ENCODE assay signal across 8 mouse cellular contexts in the genomic region with DNA sequence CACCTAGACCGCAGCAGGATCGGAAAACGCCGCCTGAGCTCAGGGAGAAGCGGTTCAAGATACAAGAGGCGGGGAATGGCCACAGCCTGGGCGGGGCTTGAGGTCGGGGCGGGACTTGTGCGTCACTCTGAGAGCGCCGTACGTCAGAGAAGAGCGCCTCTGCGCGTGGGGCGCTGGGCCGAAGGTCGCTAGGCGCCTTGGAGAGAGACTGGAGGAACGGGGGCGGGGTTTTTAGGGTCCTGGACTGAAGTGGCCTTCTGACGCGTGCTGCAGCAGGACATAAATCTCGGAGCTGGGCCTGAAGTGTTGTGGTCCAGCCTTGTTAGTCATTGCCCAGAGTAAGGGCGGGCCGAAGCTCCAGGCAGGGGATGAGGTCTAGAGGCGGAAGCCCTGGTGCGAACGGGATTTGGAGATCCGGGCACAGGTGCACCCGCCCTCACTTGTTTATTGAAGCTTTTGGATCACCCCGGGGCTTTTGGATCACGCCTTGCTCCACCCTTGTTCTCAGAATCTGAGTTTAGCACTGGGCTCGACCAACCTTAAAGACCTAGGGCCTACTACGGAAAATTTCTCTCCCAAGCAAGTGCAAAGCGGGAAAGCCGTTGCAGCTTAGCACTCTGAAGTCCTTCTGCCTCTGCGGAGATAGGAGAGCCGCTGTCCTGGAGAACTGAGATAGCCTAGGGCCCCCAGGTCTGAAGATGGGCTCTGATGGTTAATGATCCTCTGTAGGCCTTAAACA. TPM values are rescaled to one million over a fixed set of nuclear protein-coding genes. Genes with fewer than 3 reads are reported as not detected.
DNase-seq lines count a peak whose midpoint lies in the region; ATAC-seq and TF ChIP-seq lines count a peak whose summit lies in the region.

A gene (minus strand): TSS at position 93 of the 739 bp plus-strand sequence.

- TF ChIP-seq POLR2A in embryonic fibroblast, embryonic 13.5 days (IDR thresholded peaks at IDR 0.05; ENCODE audit: low read depth, low read length) = peak; percentile 79

- 0 out of 2 replicates have a peak, but pooled peaks cover 2% of the 10 kb centered on the region for H3K9me3 ChIP-seq in limb, embryonic 13.5 days
- H3K9me3 ChIP-seq in midbrain, embryonic 15.5 days = no peaks in the 10 kb centered on the region

- H3K4me1 ChIP-seq in embryonic fibroblast, embryonic 13.5 days (ENCODE audit: control insufficient read depth, insufficient read depth, low read length) = peaks cover 3% of the 10 kb centered on the region
- H3K4me1 ChIP-seq in limb, embryonic 13.5 days = peaks cover 11% of the 10 kb centered on the region
- peaks cover 21% of the 10 kb centered on the region for H3K4me1 ChIP-seq in midbrain, embryonic 15.5 days

- DNase-seq in 3134 (ENCODE audit: extremely low read depth, insufficient read length, low spot score) = peak; percentile 91
- DNase-seq in brain, adult 2 months (ENCODE audit: low read depth, low spot score) = peak; percentile 97
- peak; percentile 86 to 94 for DNase-seq in heart, adult 9 months (ENCODE audit: low spot score in 2 of 2)
- peak; percentile 96 for DNase-seq in kidney, adult 9 months
- peak; percentile 75 to 84 for DNase-seq in spleen, adult 18-20 months

- ATAC-seq in limb, embryonic 13.5 days (ENCODE audit: low FRiP score, low read depth) = peak; percentile 98
- ATAC-seq in midbrain, embryonic 15.5 days (replicated peaks) = peak; percentile 98

- TF ChIP-seq CTCF in embryonic fibroblast, embryonic 13.5 days (IDR thresholded peaks at IDR 0.05; ENCODE audit: borderline replicate concordance, insufficient read depth, low read length) = no peak

- peaks cover 9% of the 10 kb centered on the region for H3K27me3 ChIP-seq in limb, embryonic 13.5 days
- no peaks in the 10 kb centered on the region for H3K27me3 ChIP-seq in midbrain, embryonic 15.5 days (replicated peaks)

- H3K4me3 ChIP-seq in embryonic fibroblast, embryonic 13.5 days (ENCODE audit: insufficient read depth, low read length) = peak within 1 kb of the TSS; percentile 75
- H3K4me3 ChIP-seq in limb, embryonic 13.5 days = peak within 1 kb of the TSS; percentile 82
- peak within 1 kb of the TSS; percentile 54 for H3K4me3 ChIP-seq in midbrain, embryonic 15.5 days

- WGBS in limb, embryonic 13.5 days = 2% methylated on average over 40 of the region's 40 CpGs
- under 1% methylated on average over 40 of the region's 40 CpGs for WGBS in midbrain, embryonic 15.5 days

- peak within 1 kb of the TSS; percentile 93 for H3K4me2 ChIP-seq in limb, embryonic 13.5 days (replicated peaks)
- peak within 1 kb of the TSS; percentile 83 for H3K4me2 ChIP-seq in midbrain, embryonic 15.5 days

- H3K36me3 ChIP-seq in limb, embryonic 13.5 days = no peaks in the 10 kb centered on the region
- H3K36me3 ChIP-seq in midbrain, embryonic 15.5 days (replicated peaks) = no peaks in the 10 kb centered on the region

- H3K27ac ChIP-seq in embryonic fibroblast, embryonic 13.5 days (ENCODE audit: insufficient read depth, low read length) = no peak within 1 kb of the TSS
- peak within 1 kb of the TSS; percentile 67 for H3K27ac ChIP-seq in limb, embryonic 13.5 days
- peak within 1 kb of the TSS; percentile 79 for H3K27ac ChIP-seq in midbrain, embryonic 15.5 days

- H3K9ac ChIP-seq in limb, embryonic 13.5 days = peak within 1 kb of the TSS; percentile 85
- H3K9ac ChIP-seq in midbrain, embryonic 15.5 days = peak within 1 kb of the TSS; percentile 57

RNA-seq across cellular contexts. Expression of the gene that starts here (rescaled TPM):
- polyA plus RNA-seq in embryonic fibroblast, embryonic 13.5 days (2011; ENCODE audit: insufficient read length, low read depth, missing spikeins) = 14.7 and 18.1 TPM in 2 replicates
- polyA plus RNA-seq in limb, embryonic 13.5 days (2015; fragmentation: Nextera tagmentation; extraction: Ambion mirVana) = 10.1 and 10.2 TPM in 2 replicates
- polyA plus RNA-seq in midbrain, embryonic 15.5 days (2015; fragmentation: Nextera tagmentation; extraction: Ambion mirVana) = 34.8 and 38.2 TPM in 2 replicates
